Mouse (Mus musculus) thymus, adult 2 months (tissue): ENCODE results near the gene Trim28. TPM values are rescaled to one million over a fixed set of nuclear protein-coding genes. Genes with fewer than 3 reads are reported as not detected.
A peak's percentile ranks its signal among the peaks of the same experiment; 100 is the strongest.

Experiments
- DNase-seq: peaks from one replicate; pipeline ENCODE4 v3.0.0; 2021
- H3K27ac ChIP-seq: fragments of 200-500 bp; 2 replicates; pipeline ENCODE4 v1.5.1; 2012; ENCODE audit warnings: low read length, control low read depth; ENCODE audit not compliant: control insufficient read depth, insufficient read depth
- H3K27me3 ChIP-seq: fragments of 200-500 bp; 2 replicates; pipeline ENCODE4 v1.6.1; 2012; ENCODE audit warnings: mild to moderate bottlenecking, low read length, moderate library complexity, mixed read lengths; ENCODE audit not compliant: control insufficient read depth, insufficient read depth
- H3K36me3 ChIP-seq: fragments of 200-500 bp; 2 replicates; pipeline ENCODE4 v1.6.1; 2012; ENCODE audit warnings: mild to moderate bottlenecking, low read length, moderate library complexity; ENCODE audit not compliant: control insufficient read depth, insufficient read depth
- H3K4me1 ChIP-seq: fragments of 200-500 bp; replicated peaks from 2 replicates; pipeline ENCODE4 v1.6.1; 2012; ENCODE audit warnings: low read length; ENCODE audit not compliant: control insufficient read depth, insufficient read depth
- H3K4me3 ChIP-seq: fragments of 200-500 bp; 2 replicates; pipeline ENCODE4 v1.5.1; 2012; ENCODE audit warnings: mild to moderate bottlenecking, low read length, control low read depth, moderate library complexity; ENCODE audit not compliant: control insufficient read depth, insufficient read depth
- CTCF ChIP-seq: fragments of 200-500 bp; IDR thresholded peaks from 2 replicates; pipeline ENCODE4 v1.5.1; 2012; ENCODE audit warnings: mild to moderate bottlenecking, control low read depth, low read length, moderate library complexity, borderline replicate concordance; ENCODE audit not compliant: control insufficient read depth, poor library complexity, insufficient read depth; ENCODE audit errors: extremely low read depth
- POLR2A ChIP-seq: fragments of 200-500 bp; IDR thresholded peaks from 2 replicates; pipeline ENCODE4 v1.6.1; 2012; ENCODE audit warnings: mild to moderate bottlenecking, low read length, control low read depth, moderate library complexity; ENCODE audit not compliant: control insufficient read depth, poor library complexity, insufficient read depth; ENCODE audit errors: extremely low read depth
- WGBS: fragments of 180-500 bp; shearing (Covaris S2); methylation state at CpG from one replicate; pipeline ENCODE4 v1.1.7; 2018; 5-methylcytosine and 5-hydroxymethylcytosine counted together
- polyA plus RNA-seq: library from polyadenylated mRNA; depleted of rRNA; stranded (reverse); fragments of >200 nt; gene quantifications from 2 replicates; pipeline ENCODE4 v1.2.3, GENCODE M21; 2012

Trim28 gene
- polyA plus RNA-seq, 1 experiment: 905 TPM

- Histone ChIP-seq H3K27ac (peak within 1 kb of the TSS; percentile 27; the same call in 1 of the 2 replicates), H3K36me3 (peaks cover 2% of the 10 kb centered on the region), H3K4me1 (peaks cover 19% of the 10 kb centered on the region), H3K4me3 (peak within 1 kb of the TSS; percentile 71), H3K27me3 (no peaks in the 10 kb centered on the region)
- TF ChIP-seq CTCF (no peak; the same call in 1 of the 2 replicates), POLR2A (0 out of 2 replicates have a peak, but pooled peaks have one; percentile 33)
- peak; percentile 88 for DNase-seq
- under 1% methylated on average over 23 of the region's 23 CpGs for WGBS
These were observed 33.2 kb upstream of the Trim28 start, which contains the start of gene Zfp324 for GRCm38 (mm10) chr7:12965678-12966091. Gene Zfp324, plus strand, starts transcription at chr7:12965838.

GRCm38 (mm10) chr7:12966104-12966845 lies 32.6 kb upstream of the Trim28 start:
- DNase-seq: peak; percentile 74

GRCm38 (mm10) chr7:12970906-12971305 lies 28.0 kb upstream of the Trim28 start:
- peaks cover 11% of the 10 kb centered on the region for H3K36me3 ChIP-seq
- no peak for DNase-seq
- no peaks in the 10 kb centered on the region for H3K27me3 ChIP-seq
- no peak overlapping the region for H3K4me3 ChIP-seq
- WGBS: 97% methylated on average over 25 of the region's 25 CpGs
- H3K4me1 ChIP-seq: peaks cover 7% of the 10 kb centered on the region
- TF ChIP-seq CTCF: no peak
- no peak for TF ChIP-seq POLR2A
- H3K27ac ChIP-seq: no peak overlapping the region

More at GRCm38 (mm10) chr7:12966104-12966845, 32.6 kb upstream of the Trim28 start:
- Histone ChIP-seq H3K4me1 (peaks cover 17% of the 10 kb centered on the region), H3K27me3 (no peaks in the 10 kb centered on the region), H3K27ac (0 out of 2 replicates have a peak overlapping the region, but pooled peaks have one; percentile 17), H3K36me3 (peaks cover 7% of the 10 kb centered on the region), H3K4me3 (peak overlapping the region; percentile 71)
- TF ChIP-seq POLR2A: no peak
- TF ChIP-seq CTCF: no peak
- 2% methylated on average over 25 of the region's 29 CpGs for WGBS

DNA sequence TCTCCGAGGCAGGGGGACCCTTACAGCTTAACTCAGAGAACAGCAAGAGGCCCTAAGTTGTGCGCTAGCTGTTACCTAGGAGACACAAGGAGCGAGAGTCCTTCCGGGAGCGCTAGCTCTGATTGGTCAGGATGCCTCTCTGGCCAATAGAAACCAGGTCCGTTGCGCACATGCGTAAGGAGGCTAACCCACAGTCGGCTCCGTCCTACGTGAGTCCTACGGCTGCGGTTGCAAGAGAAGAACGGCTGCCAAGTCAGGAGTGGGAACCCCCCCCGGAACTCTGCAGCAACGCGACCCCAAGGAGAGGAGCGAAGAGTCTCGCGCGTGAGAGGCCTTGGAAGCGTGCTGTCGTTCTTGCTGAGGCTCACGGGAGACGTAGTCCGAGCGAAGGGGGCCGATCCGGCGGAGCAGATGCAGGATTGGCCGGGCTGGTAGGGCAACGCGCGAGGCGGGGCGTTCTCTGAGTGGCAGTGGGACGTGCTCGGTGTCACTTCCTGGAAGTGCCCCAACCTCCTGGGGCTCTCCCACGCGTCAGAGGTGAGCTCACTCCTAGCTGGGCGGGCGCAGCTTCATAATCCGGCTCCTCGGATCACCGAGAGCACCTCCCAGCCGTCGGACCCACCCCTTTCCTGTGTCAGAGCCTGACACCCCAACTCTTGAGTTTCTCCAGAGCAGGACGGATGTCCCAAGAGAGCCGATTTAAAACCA lies 21.1 kb upstream of the Trim28 start, which contains the start of gene Zfp446:
Gene Zfp446, plus strand, starts transcription at position 167 of the 708 bp plus-strand sequence.
- peak; percentile 96 for DNase-seq
- 1% methylated on average over 49 of the region's 49 CpGs for WGBS
- Histone ChIP-seq H3K4me3 (peak within 1 kb of the TSS; percentile 73), H3K36me3 (no peaks in the 10 kb centered on the region), H3K4me1 (peaks cover 16% of the 10 kb centered on the region), H3K27ac (peak within 1 kb of the TSS; percentile 88), H3K27me3 (no peaks in the 10 kb centered on the region)
- TF ChIP-seq CTCF (no peak; the same call in 1 of the 2 replicates), POLR2A (peak; percentile 82)

- TF ChIP-seq CTCF (no peak), POLR2A (no peak)
- Histone ChIP-seq H3K27me3 (no peaks in the 10 kb centered on the region), H3K4me1 (peaks cover 16% of the 10 kb centered on the region), H3K27ac (peak overlapping the region; percentile 88), H3K4me3 (no peak overlapping the region), H3K36me3 (no peaks in the 10 kb centered on the region)
- no peak for DNase-seq
- 78% methylated on average over 18 of the region's 18 CpGs for WGBS
These were observed 19.8 kb upstream of the Trim28 start for GRCm38 (mm10) chr7:12978931-12979722.
